22 mouse cellular contexts compared by ENCODE assay signal in genomic region chr12:70599731-70600130, GRCm38 (mm10).
DNase-seq lines count a peak whose midpoint lies in the region; ATAC-seq and TF ChIP-seq lines count a peak whose summit lies in the region.
"Had no signal": no experiment of that assay in that cellular context is flagged by ENCODE, and none has a peak within 500 bp of the region (broad histone marks: within the 10 kb centered on the region; RNA-seq: fewer than 3 reads in every experiment).

No protein-coding gene starts in this region.

- no peak for ATAC-seq in midbrain, postnatal 0 days (ENCODE audit: low FRiP score)
- no peak for ATAC-seq in midbrain, embryonic 13.5 days
- ATAC-seq: activated CD4-positive, CD25-positive, alpha-beta regulatory T cell, adult 4 months; forebrain, embryonic 14.5 days; inflammation-experienced regulatory T-cells, adult 6 months; midbrain, embryonic 16.5 days had no signal

- H3K4me2 ChIP-seq in midbrain, postnatal 0 days (ENCODE audit: low read depth, low read length, poor library complexity, severe bottlenecking): no peak overlapping the region
- H3K4me2 ChIP-seq in midbrain, embryonic 13.5 days (replicated peaks): no peak overlapping the region
- H3K4me2 ChIP-seq: heart, embryonic 11.5 days; liver, embryonic 13.5 days; neural tube, embryonic 12.5 days had no signal

- no peaks in the 10 kb centered on the region for H3K4me1 ChIP-seq in cerebellum, adult 2 months (ENCODE audit: control insufficient read depth, insufficient read depth, low read length)
- no peaks in the 10 kb centered on the region for H3K4me1 ChIP-seq in midbrain, postnatal 0 days (ENCODE audit: insufficient read depth, low read length)
- H3K4me1 ChIP-seq in midbrain, embryonic 13.5 days (replicated peaks): no peaks in the 10 kb centered on the region
- no peaks in the 10 kb centered on the region for H3K4me1 ChIP-seq in embryonic facial prominence, embryonic 10.5 days
- H3K4me1 ChIP-seq: liver, embryonic 13.5 days; neural tube, embryonic 12.5 days had no signal

- TF ChIP-seq CTCF in cerebellum, adult 2 months (IDR thresholded peaks at IDR 0.05; ENCODE audit: borderline replicate concordance, insufficient read depth, low read depth, low read length): 0 out of 2 replicates have a peak, but pooled peaks have one; percentile 16
- peak; percentile 51 for TF ChIP-seq CTCF in layer of hippocampus, adult 2 months (conservative IDR thresholded peaks at IDR 0.05)
- TF ChIP-seq CTCF in midbrain, postnatal 0 days (IDR thresholded peaks at IDR 0.05): peak; percentile 36

- no peaks in the 10 kb centered on the region for H3K36me3 ChIP-seq in midbrain, postnatal 0 days (ENCODE audit: insufficient read depth, low read length)
- no peaks in the 10 kb centered on the region for H3K36me3 ChIP-seq in midbrain, embryonic 13.5 days
- H3K36me3 ChIP-seq in embryonic facial prominence, embryonic 10.5 days (replicated peaks): no peaks in the 10 kb centered on the region
- H3K36me3 ChIP-seq: G1E; liver, embryonic 13.5 days; neural tube, embryonic 12.5 days had no signal

- H3K9ac ChIP-seq in midbrain, postnatal 0 days (replicated peaks; ENCODE audit: low read length, poor library complexity, severe bottlenecking): no peak overlapping the region
- H3K9ac ChIP-seq in midbrain, embryonic 13.5 days (replicated peaks): no peak overlapping the region
- H3K9ac ChIP-seq: liver, embryonic 13.5 days; neural tube, embryonic 12.5 days had no signal

- no peak for TF ChIP-seq POLR2A in cerebellum, adult 2 months (IDR thresholded peaks at IDR 0.05; ENCODE audit: borderline replicate concordance, insufficient read depth, low read length)

- no peak overlapping the region for H3K27ac ChIP-seq in cerebellum, adult 2 months (ENCODE audit: insufficient read depth, low read length)
- H3K27ac ChIP-seq in layer of hippocampus, adult 2 months: no peak overlapping the region
- H3K27ac ChIP-seq in midbrain, postnatal 0 days (ENCODE audit: low read depth, low read length): no peak overlapping the region
- no peak overlapping the region for H3K27ac ChIP-seq in midbrain, embryonic 13.5 days
- H3K27ac ChIP-seq in embryonic facial prominence, embryonic 10.5 days (replicated peaks): no peak overlapping the region
- H3K27ac ChIP-seq: liver, embryonic 13.5 days; neural tube, embryonic 12.5 days had no signal

- no peak overlapping the region for H3K4me3 ChIP-seq in cerebellum, adult 2 months (replicated peaks; ENCODE audit: insufficient read depth, low read depth, low read length)
- H3K4me3 ChIP-seq in layer of hippocampus, adult 2 months: no peak overlapping the region
- H3K4me3 ChIP-seq in midbrain, postnatal 0 days (ENCODE audit: low read depth, low read length): no peak overlapping the region
- H3K4me3 ChIP-seq in midbrain, embryonic 13.5 days (replicated peaks): no peak overlapping the region
- H3K4me3 ChIP-seq in embryonic facial prominence, embryonic 10.5 days: no peak overlapping the region
- H3K4me3 ChIP-seq: liver, embryonic 13.5 days; neural tube, embryonic 12.5 days had no signal

- H3K9me3 ChIP-seq in midbrain, postnatal 0 days (ENCODE audit: low read length): no peaks in the 10 kb centered on the region
- H3K9me3 ChIP-seq in midbrain, embryonic 13.5 days: no peaks in the 10 kb centered on the region
- H3K9me3 ChIP-seq in embryonic facial prominence, embryonic 10.5 days: peaks cover 2% of the 10 kb centered on the region; the same call in 1 of the 2 replicates
- H3K9me3 ChIP-seq: liver, embryonic 13.5 days; neural tube, embryonic 12.5 days had no signal

- DNase-seq in cerebellum, adult 2 months: no peak
- DNase-seq in cerebellum, postnatal 10 days: no peak
- no peak for DNase-seq in layer of hippocampus, adult 2 months (ENCODE audit: low spot score in 2 of 2)
- no peak for DNase-seq in layer of hippocampus, postnatal 36 days
- no peak for DNase-seq in midbrain, postnatal 0 days (ENCODE audit: low spot score)
- no peak for DNase-seq in right cerebral cortex, adult 2 months (ENCODE audit: low spot score in 2 of 2)
- no peak for DNase-seq in embryonic facial prominence, embryonic 10.5 days (ENCODE audit: low spot score)
- DNase-seq: adrenal gland, postnatal 25 days; cerebellum, adult 9-11 months; embryo, embryonic 11 days; gastrocnemius, postnatal 14 days; heart, postnatal 4 days; layer of hippocampus, adult 9-11 months; liver, embryonic 13.5 days had no signal

- H3K27me3 ChIP-seq in cerebellum, adult 2 months (ENCODE audit: control insufficient read depth, insufficient read depth, low read length): no peaks in the 10 kb centered on the region
- no peaks in the 10 kb centered on the region for H3K27me3 ChIP-seq in midbrain, postnatal 0 days (ENCODE audit: insufficient read depth, low read length)
- no peaks in the 10 kb centered on the region for H3K27me3 ChIP-seq in midbrain, embryonic 13.5 days
- no peaks in the 10 kb centered on the region for H3K27me3 ChIP-seq in embryonic facial prominence, embryonic 10.5 days (replicated peaks; ENCODE audit: low read depth, poor library complexity, severe bottlenecking)
- H3K27me3 ChIP-seq: liver, embryonic 13.5 days; neural tube, embryonic 12.5 days had no signal

- WGBS in cerebellum, adult 2 months: 84% methylated on average over 6 of the region's 6 CpGs
- WGBS in midbrain, postnatal 0 days: 85% methylated on average over 6 of the region's 6 CpGs
- 80% methylated on average over 6 of the region's 6 CpGs for WGBS in midbrain, embryonic 13.5 days
- 85% methylated on average over 6 of the region's 6 CpGs for WGBS in embryonic facial prominence, embryonic 10.5 days
